Mouse (Mus musculus) hindbrain, embryonic 14.5 days (tissue): ENCODE measurements around the gene Ppp1r12c. TPM values are rescaled to one million over a fixed set of nuclear protein-coding genes. Genes with fewer than 3 reads are reported as not detected.

Source experiments
- ATAC-seq: fragments of 200-750 bp; cut with Nextera tagmentation; 2 replicates; pipeline ENCODE4 v1.8.0; 2017; ENCODE audit warnings: moderate number of reproducible peaks, mild to moderate bottlenecking, moderate TSS enrichment, moderate library complexity; ENCODE audit not compliant: low FRiP score
- DNase-seq: peaks from one replicate; pipeline ENCODE4 v3.0.0-alpha.2; 2015; ENCODE audit warnings: low spot score
- H3K27ac ChIP-seq: fragments of 300-500 bp; sonication (generic); 2 replicates; pipeline ENCODE4 v1.5.1; 2014; ENCODE audit warnings: mild to moderate bottlenecking, moderate library complexity
- H3K27me3 ChIP-seq: fragments of 300-500 bp; sonication (generic); 2 replicates; pipeline ENCODE4 v1.6.1; 2014; ENCODE audit warnings: mild to moderate bottlenecking, low read length, mixed read lengths; ENCODE audit not compliant: control insufficient read depth, insufficient read depth
- H3K36me3 ChIP-seq: fragments of 300-500 bp; sonication (generic); replicated peaks from 2 replicates; pipeline ENCODE4 v1.6.1; 2014; ENCODE audit not compliant: control insufficient read depth, insufficient read depth
- H3K4me1 ChIP-seq: fragments of 300-500 bp; sonication (generic); replicated peaks from 2 replicates; pipeline ENCODE4 v1.6.1; 2014; ENCODE audit warnings: antibody characterized with exemption, low read length, mixed read lengths; ENCODE audit not compliant: control insufficient read depth, insufficient read depth
- H3K4me2 ChIP-seq: fragments of 300-500 bp; sonication (generic); replicated peaks from 2 replicates; pipeline ENCODE4 v1.6.1; 2014; ENCODE audit warnings: mild to moderate bottlenecking, moderate library complexity
- H3K4me3 ChIP-seq: fragments of 300-500 bp; sonication (generic); replicated peaks from 2 replicates; pipeline ENCODE4 v1.5.1; 2014; ENCODE audit warnings: mild to moderate bottlenecking, low read length
- H3K9ac ChIP-seq: fragments of 300-500 bp; sonication (generic); 2 replicates; pipeline ENCODE4 v1.6.1; 2014
- H3K9me3 ChIP-seq: fragments of 300-500 bp; sonication (generic); 2 replicates; pipeline ENCODE4 v1.6.1; 2016; ENCODE audit warnings: low read length; ENCODE audit not compliant: control insufficient read depth
- WGBS: fragments of 180-500 bp; shearing (Covaris S2); extraction: QIAGEN DNeasy Blood & Tissue Kit; methylation state at CpG from one replicate; pipeline ENCODE4 v1.1.7; 2014; 5-methylcytosine and 5-hydroxymethylcytosine counted together
- polyA plus RNA-seq: library from polyadenylated mRNA; unstranded; fragments of >200 nt; fragmentation: Nextera tagmentation; extraction: Ambion mirVana; gene quantifications from 2 replicates; pipeline ENCODE4 v1.2.1, GENCODE M21; 2014

Ppp1r12c gene
- polyA plus RNA-seq, 1 experiment from 2014 or later = 54.7 TPM

- Histone ChIP-seq H3K36me3 (no peaks in the 10 kb centered on the region), H3K9ac (no peak overlapping the region), H3K4me1 (no peaks in the 10 kb centered on the region), H3K4me2 (no peak overlapping the region), H3K27ac (no peak overlapping the region), H3K4me3 (no peak overlapping the region), H3K27me3 (no peaks in the 10 kb centered on the region), H3K9me3 (no peaks in the 10 kb centered on the region)
- WGBS = 90% methylated on average over 8 of the region's 8 CpGs
- DNase-seq (no peak), ATAC-seq (no peak)
Measured at GRCm38 (mm10) chr7:4508739-4509116, 7.2 kb upstream of the Ppp1r12c start.

- Histone ChIP-seq H3K4me2 (no peak overlapping the region), H3K9me3 (no peaks in the 10 kb centered on the region), H3K36me3 (no peaks in the 10 kb centered on the region), H3K4me1 (no peaks in the 10 kb centered on the region), H3K9ac (no peak overlapping the region), H3K4me3 (no peak overlapping the region), H3K27ac (no peak overlapping the region), H3K27me3 (no peaks in the 10 kb centered on the region)
- DNase-seq = no peak
- WGBS = 80% methylated on average over 28 of the region's 32 CpGs
- ATAC-seq = no peak
Measured at GRCm38 (mm10) chr7:4508062-4508738, 6.7 kb upstream of the Ppp1r12c start.

- ATAC-seq = no peak
- WGBS = 70% methylated on average over 3 of the region's 4 CpGs
- H3K4me1 ChIP-seq = no peaks in the 10 kb centered on the region
Measured at GRCm38 (mm10) chr7:4507220-4507619, 5.7 kb upstream of the Ppp1r12c start.

DNA sequence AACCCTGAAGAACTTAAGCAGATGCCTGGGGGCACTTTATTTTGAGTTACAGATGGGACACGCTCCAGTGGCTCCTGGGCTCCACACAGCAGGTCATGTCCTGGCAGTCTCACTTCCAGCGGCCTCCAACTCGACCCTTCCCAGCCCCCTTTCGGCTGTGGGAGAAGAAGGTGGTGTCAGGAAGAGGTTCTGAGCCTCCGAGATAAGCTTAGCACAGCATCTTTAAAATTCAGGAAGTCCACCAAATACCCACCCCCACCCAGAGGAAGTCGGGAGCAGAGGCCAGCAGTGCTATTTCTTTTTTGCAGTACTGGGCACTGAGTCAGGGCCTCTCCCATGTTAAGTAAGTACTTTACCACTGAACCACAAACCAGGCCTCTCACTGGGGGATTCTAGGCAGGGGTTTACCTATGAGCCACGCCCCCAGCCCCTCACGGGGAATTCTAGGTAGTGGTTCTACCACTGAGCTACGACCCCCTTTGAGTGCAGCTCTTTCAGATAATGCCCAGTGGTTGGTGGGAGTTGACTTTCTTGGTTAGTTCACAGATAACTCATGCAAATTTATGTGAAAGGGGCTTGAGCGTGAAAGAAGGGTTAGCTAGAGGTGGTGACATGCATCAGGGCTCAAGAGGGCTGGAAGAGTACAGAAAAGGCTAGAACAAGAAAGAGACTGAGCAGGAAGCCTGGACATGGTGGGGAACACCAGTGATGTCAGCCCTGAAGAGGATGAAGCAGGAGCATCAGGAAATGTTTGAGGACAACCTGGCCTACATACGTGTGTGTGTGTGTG is 3.4 kb upstream of the Ppp1r12c start:
- Histone ChIP-seq H3K9me3 (no peaks in the 10 kb centered on the region), H3K36me3 (no peaks in the 10 kb centered on the region), H3K27me3 (no peaks in the 10 kb centered on the region), H3K4me2 (no peak overlapping the region), H3K4me1 (peaks cover 11% of the 10 kb centered on the region), H3K9ac (no peak overlapping the region), H3K27ac (no peak overlapping the region), H3K4me3 (no peak overlapping the region)
- ATAC-seq (no peak), DNase-seq (no peak)
- 63% methylated on average over 11 of the region's 11 CpGs for WGBS

More at GRCm38 (mm10) chr7:4507220-4507619, 5.7 kb upstream of the Ppp1r12c start:
- Histone ChIP-seq H3K4me3 (no peak overlapping the region), H3K9ac (no peak overlapping the region), H3K27me3 (no peaks in the 10 kb centered on the region), H3K27ac (no peak overlapping the region), H3K4me2 (no peak overlapping the region), H3K9me3 (no peaks in the 10 kb centered on the region), H3K36me3 (no peaks in the 10 kb centered on the region)
- DNase-seq = no peak

DNA sequence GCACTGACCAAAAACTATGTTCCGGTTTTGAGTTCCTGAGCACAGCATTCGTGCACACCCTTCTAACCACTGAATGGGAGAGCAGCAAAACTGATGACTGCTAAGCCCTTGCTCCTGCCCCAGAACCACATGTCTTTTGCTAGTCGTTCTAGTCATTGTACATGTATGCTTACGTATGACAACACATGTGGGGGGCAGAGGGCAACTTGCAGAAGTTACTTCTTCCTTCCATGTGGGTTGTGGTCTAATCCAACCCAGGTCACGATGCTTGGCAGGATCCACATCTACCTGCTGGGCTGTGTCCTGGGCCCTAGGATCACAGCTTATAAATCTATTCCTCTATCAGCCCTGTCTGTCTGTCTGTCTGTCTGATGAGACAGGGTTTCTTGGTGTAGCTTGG is 2.4 kb upstream of the Ppp1r12c start:
- peaks cover 20% of the 10 kb centered on the region for H3K4me1 ChIP-seq
- H3K4me2 ChIP-seq = no peak overlapping the region
- 91% methylated on average over 5 of the region's 5 CpGs for WGBS
- no peak overlapping the region for H3K4me3 ChIP-seq
- no peak overlapping the region for H3K9ac ChIP-seq
- no peaks in the 10 kb centered on the region for H3K36me3 ChIP-seq
- no peak overlapping the region for H3K27ac ChIP-seq
- H3K27me3 ChIP-seq = no peaks in the 10 kb centered on the region
- H3K9me3 ChIP-seq = no peaks in the 10 kb centered on the region
- ATAC-seq = no peak
- DNase-seq = no peak

- no peaks in the 10 kb centered on the region for H3K27me3 ChIP-seq
- no peak overlapping the region for H3K9ac ChIP-seq
- H3K4me2 ChIP-seq = no peak overlapping the region
- no peak overlapping the region for H3K27ac ChIP-seq
- 73% methylated on average over 4 of the region's 4 CpGs for WGBS
- H3K4me1 ChIP-seq = peaks cover 28% of the 10 kb centered on the region
- H3K9me3 ChIP-seq = no peaks in the 10 kb centered on the region
- no peak for ATAC-seq
- no peaks in the 10 kb centered on the region for H3K36me3 ChIP-seq
- DNase-seq = no peak
- H3K4me3 ChIP-seq = no peak overlapping the region
Measured at GRCm38 (mm10) chr7:4503100-4503499, 1.6 kb upstream of the Ppp1r12c start.

- Histone ChIP-seq H3K4me2 (peak overlapping the region; percentile 89), H3K9ac (peak overlapping the region; percentile 96), H3K4me1 (peaks cover 33% of the 10 kb centered on the region), H3K36me3 (no peaks in the 10 kb centered on the region), H3K27ac (no peak overlapping the region), H3K27me3 (no peaks in the 10 kb centered on the region), H3K4me3 (peak overlapping the region; percentile 88), H3K9me3 (no peaks in the 10 kb centered on the region)
- DNase-seq (peak; percentile 50), ATAC-seq (no peak)
- 12% methylated on average over 14 of the region's 14 CpGs for WGBS
Measured at GRCm38 (mm10) chr7:4502421-4503090, 1.1 kb upstream of the Ppp1r12c start.

GRCm38 (mm10) chr7:4500892-4501471 is 498 bp downstream of the Ppp1r12c start:
- ATAC-seq = peak; percentile 51
- peak overlapping the region; percentile 96 for H3K9ac ChIP-seq
- 0% methylated on average over 43 of the region's 52 CpGs for WGBS
- peak overlapping the region; percentile 89 for H3K4me2 ChIP-seq
- H3K27me3 ChIP-seq = no peaks in the 10 kb centered on the region
- H3K27ac ChIP-seq = peak overlapping the region; percentile 86
- H3K4me1 ChIP-seq = peaks cover 33% of the 10 kb centered on the region
- no peaks in the 10 kb centered on the region for H3K9me3 ChIP-seq
- H3K4me3 ChIP-seq = peak overlapping the region; percentile 88
- peak; percentile 37 for DNase-seq
- H3K36me3 ChIP-seq = peaks cover 12% of the 10 kb centered on the region

DNA sequence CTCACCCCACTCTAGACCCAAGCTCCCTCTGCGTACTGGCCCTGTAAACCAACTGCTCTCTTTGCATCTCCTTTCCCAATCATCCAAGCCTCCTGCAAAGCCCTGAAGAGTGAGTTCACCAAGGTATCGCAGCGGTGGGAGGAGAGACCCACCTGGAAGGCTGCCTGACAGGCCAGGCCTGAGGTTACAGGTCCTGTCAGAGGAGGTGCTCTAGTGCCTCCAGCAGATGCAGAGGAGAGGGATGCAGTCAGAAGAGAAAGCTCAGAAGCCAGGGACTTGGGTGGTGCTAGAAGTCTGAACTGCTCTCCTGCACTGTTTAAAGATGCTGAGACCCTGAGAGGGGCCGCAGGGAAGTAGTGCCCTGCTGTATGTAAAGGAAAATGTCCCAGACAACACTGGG is 2.4 kb downstream of the Ppp1r12c start:
- ATAC-seq (no peak), DNase-seq (no peak)
- Histone ChIP-seq H3K27me3 (no peaks in the 10 kb centered on the region), H3K4me1 (peaks cover 33% of the 10 kb centered on the region), H3K9ac (peak overlapping the region; percentile 96; the same call in 1 of the 2 replicates), H3K4me2 (peak overlapping the region; percentile 89), H3K36me3 (peaks cover 13% of the 10 kb centered on the region), H3K4me3 (no peak overlapping the region), H3K27ac (no peak overlapping the region), H3K9me3 (no peaks in the 10 kb centered on the region)
- WGBS = 92% methylated on average over 4 of the region's 4 CpGs
